Comparison of ENCODE assay signal across 8 mouse cellular contexts in genomic region chr1:133797979-133798820, GRCm38 (mm10). TPM values are rescaled to one million over a fixed set of nuclear protein-coding genes. Genes with fewer than 3 reads are reported as not detected.
A peak's percentile ranks its signal among the peaks of the same experiment; 100 is the strongest.
DNase-seq lines count a peak whose midpoint lies in the region; ATAC-seq and TF ChIP-seq lines count a peak whose summit lies in the region.

No protein-coding gene starts in this region.

- no peak overlapping the region for H3K27ac ChIP-seq in limb, embryonic 13.5 days

- H3K4me2 ChIP-seq in limb, embryonic 13.5 days (replicated peaks), result peak overlapping the region; percentile 94
- H3K4me2 ChIP-seq in myocyte (ENCODE audit: low read depth), result peak overlapping the region; percentile 90

- peak overlapping the region; percentile 64 for H3K4me3 ChIP-seq in limb, embryonic 13.5 days
- H3K4me3 ChIP-seq in myocyte, result peak overlapping the region; percentile 76

- 33% methylated on average over 9 of the region's 9 CpGs for WGBS in limb, embryonic 13.5 days

- intact Hi-C loops in heart, postnatal 36 days (cut with DNase I), result loop anchor here (2.0 kb wide), 1 partner anchor 61 kb away; no protein-coding TSS in a partner anchor

- peaks cover 9% of the 10 kb centered on the region; the same call in 1 of the 2 replicates for H3K27me3 ChIP-seq in limb, embryonic 13.5 days
- H3K27me3 ChIP-seq in myocyte (ENCODE audit: control insufficient read depth, insufficient read depth, insufficient read length), result no peaks in the 10 kb centered on the region

- no peaks in the 10 kb centered on the region; the same call in 1 of the 2 replicates for H3K36me3 ChIP-seq in limb, embryonic 13.5 days
- H3K36me3 ChIP-seq in myocyte (ENCODE audit: control insufficient read depth, insufficient read depth), result no peaks in the 10 kb centered on the region

- peak; percentile 16; the same call in 1 of the 2 replicates for ATAC-seq in limb, embryonic 13.5 days (ENCODE audit: low FRiP score, low read depth)

- no peak overlapping the region for H3ac ChIP-seq in myocyte (ENCODE audit: control insufficient read depth, insufficient read length)

- peaks cover 47% of the 10 kb centered on the region for H3K79me2 ChIP-seq in myocyte (ENCODE audit: control insufficient read depth, insufficient read depth)

- DNase-seq in adrenal gland, adult 2 months, result peak; percentile 29
- DNase-seq in adrenal gland, postnatal 14 days, result no peak
- DNase-seq in ZHBTc4 (ENCODE audit: low read depth, low spot score), result peak; percentile 40
- peak; percentile 30 to 38 for DNase-seq in heart, postnatal 36 days
- DNase-seq in cerebellum, adult 9-11 months, result no peak
- DNase-seq in layer of hippocampus, adult 9-10 months (ENCODE audit: low spot score), result no peak

- no peak for TF ChIP-seq POLR2A in myocyte (IDR thresholded peaks at IDR 0.05; ENCODE audit: insufficient read length, low read depth)

- H3K9me3 ChIP-seq in limb, embryonic 13.5 days, result no peaks in the 10 kb centered on the region

- H3K4me1 ChIP-seq in limb, embryonic 13.5 days, result peaks cover 39% of the 10 kb centered on the region

- 0 out of 2 replicates have a peak overlapping the region, but pooled peaks have one; percentile 19 for H3K9ac ChIP-seq in limb, embryonic 13.5 days

TF ChIP-seq in myocyte, 11 proteins besides CTCF, POLR2A, EP300 and RAD21:
- TF ChIP-seq MYOD1 (IDR thresholded peaks at IDR 0.05; ENCODE audit: control insufficient read depth in 1 of 3, insufficient read length in 2 of 3, low read depth in 2 of 3) (peak in 2 of 3 experiments; percentile 75 to 86), MYOG (IDR thresholded peaks at IDR 0.05; ENCODE audit: control insufficient read depth in 1 of 3, insufficient read depth in 1 of 3, insufficient read length in 2 of 3, low read depth in 2 of 3) (peak in 2 of 3 experiments; percentile 41 to 73), TCF12 (IDR thresholded peaks at IDR 0.05; ENCODE audit: insufficient read depth, poor library complexity, severe bottlenecking) (peak; percentile 12), SRF (IDR thresholded peaks at IDR 0.05; ENCODE audit: control insufficient read depth, insufficient read length, low read depth) (no peak), CEBPB (IDR thresholded peaks at IDR 0.05; ENCODE audit: insufficient read depth, poor library complexity, severe bottlenecking) (no peak), USF1 (IDR thresholded peaks at IDR 0.05; ENCODE audit: low read depth) (no peak), E2F4 (IDR thresholded peaks at IDR 0.05; ENCODE audit: insufficient read depth) (no peak), POLR2AphosphoS2 (IDR thresholded peaks at IDR 0.05; ENCODE audit: insufficient read length, low read depth) (no peak)

RNA-seq across cellular contexts. Expression of gene Atp2b4, which starts 2.6 kb away (rescaled TPM):
- 10 to 100 TPM; 24.9 to 39.7 TPM for total RNA-seq in adrenal gland, adult 2 months (2021)
- 4.2 and 4.5 TPM in 2 replicates for polyA plus RNA-seq in adrenal gland, adult 2 months (2012; rRNA removed)
- total RNA-seq in adrenal gland, postnatal 14 days (2021), result 36.6 and 36.7 TPM in 2 replicates
- total RNA-seq in heart, postnatal 36 days (2021), result 10 to 100 TPM; 19.5 to 23.7 TPM
- 11.7 and 15.3 TPM in 2 replicates for polyA plus RNA-seq in limb, embryonic 13.5 days (2015; fragmentation: Nextera tagmentation; extraction: Ambion mirVana)
- polyA plus RNA-seq in myocyte (2012; fragmentation: generic; extraction: Trizol), result 28.1 TPM

Comparison
In these comparisons a context has a peak if more than half of its experiments do, and no peak if none do; other contexts are left out.
1. DNase-seq: peak in adrenal gland, adult 2 months (single experiment), ZHBTc4 (single experiment) and heart, postnatal 36 days (2 of 2); none in adrenal gland, postnatal 14 days (single experiment), cerebellum, adult 9-11 months (single experiment) and layer of hippocampus, adult 9-10 months (single experiment).